ENCODE assay signal across 8 mouse cellular contexts in the genomic region with DNA sequence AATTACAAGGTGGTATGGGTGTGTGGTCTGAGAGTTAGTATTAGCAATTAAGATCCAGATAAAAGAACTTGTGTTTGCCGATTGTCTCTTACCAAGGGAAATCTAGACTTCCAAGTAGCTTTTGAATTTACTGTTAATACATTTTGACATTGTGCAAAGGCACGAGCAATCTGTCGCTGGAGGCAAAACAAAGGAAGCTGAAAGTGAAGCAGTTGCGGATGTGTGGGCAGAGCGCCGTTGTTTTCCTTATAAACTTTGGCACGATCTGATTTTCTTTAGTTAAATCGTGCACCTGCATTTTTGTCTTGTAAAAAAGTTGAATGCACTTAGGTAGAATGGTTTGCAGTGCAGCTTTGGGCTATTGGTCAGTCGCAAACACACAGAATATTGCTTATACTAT. TPM values are rescaled to one million over a fixed set of nuclear protein-coding genes. Genes with fewer than 3 reads are reported as not detected.
DNase-seq lines count a peak whose midpoint lies in the region; ATAC-seq lines count a peak whose summit lies in the region.

No protein-coding gene starts in this region.

- H3K9me3 ChIP-seq in hindbrain, embryonic 16.5 days (ENCODE audit: control insufficient read depth, low read length): no peaks in the 10 kb centered on the region
- H3K9me3 ChIP-seq in midbrain, embryonic 15.5 days: no peaks in the 10 kb centered on the region

- DNase-seq in layer of hippocampus, adult 18-20 months (ENCODE audit: low spot score in 2 of 2): peak; percentile 30 to 67
- no peak for DNase-seq in layer of hippocampus, postnatal 25 days (ENCODE audit: extremely low spot score in 1 of 2, low spot score in 1 of 2)
- peak; percentile 45 for DNase-seq in brain, adult 2 months (ENCODE audit: low read depth, low spot score)
- no peak for DNase-seq in ovary, adult 18-20 months (ENCODE audit: low spot score)
- DNase-seq in kidney, postnatal 4 days: no peak
- no peak for DNase-seq in spleen, postnatal 14 days (ENCODE audit: low spot score in 2 of 2)

- 40% methylated on average over 9 of the region's 9 CpGs for WGBS in hindbrain, embryonic 16.5 days
- WGBS in midbrain, embryonic 15.5 days: 38% methylated on average over 9 of the region's 9 CpGs

- H3K9ac ChIP-seq in hindbrain, embryonic 16.5 days (ENCODE audit: low read depth, low read length): peak overlapping the region; percentile 84
- H3K9ac ChIP-seq in midbrain, embryonic 15.5 days: peak overlapping the region; percentile 73

- H3K36me3 ChIP-seq in hindbrain, embryonic 16.5 days (ENCODE audit: control insufficient read depth, insufficient read depth, low read length): peaks cover 9% of the 10 kb centered on the region; the same call in 1 of the 2 replicates
- H3K36me3 ChIP-seq in midbrain, embryonic 15.5 days (replicated peaks): peaks cover 12% of the 10 kb centered on the region

- H3K27me3 ChIP-seq in hindbrain, embryonic 16.5 days (replicated peaks; ENCODE audit: control insufficient read depth, insufficient read depth, low read length): no peaks in the 10 kb centered on the region
- no peaks in the 10 kb centered on the region for H3K27me3 ChIP-seq in midbrain, embryonic 15.5 days (replicated peaks)

- H3K4me3 ChIP-seq in hindbrain, embryonic 16.5 days (ENCODE audit: low read length): peak overlapping the region; percentile 67
- H3K4me3 ChIP-seq in midbrain, embryonic 15.5 days: peak overlapping the region; percentile 56

- H3K4me1 ChIP-seq in hindbrain, embryonic 16.5 days (ENCODE audit: control insufficient read depth, insufficient read depth, low read depth, low read length): peaks cover 19% of the 10 kb centered on the region
- peaks cover 25% of the 10 kb centered on the region for H3K4me1 ChIP-seq in midbrain, embryonic 15.5 days

- peak overlapping the region; percentile 91 for H3K27ac ChIP-seq in hindbrain, embryonic 16.5 days (ENCODE audit: low read depth, low read length)
- peak overlapping the region; percentile 89 for H3K27ac ChIP-seq in midbrain, embryonic 15.5 days

- peak overlapping the region; percentile 69 for H3K4me2 ChIP-seq in hindbrain, embryonic 16.5 days (ENCODE audit: low read length)
- peak overlapping the region; percentile 64 for H3K4me2 ChIP-seq in midbrain, embryonic 15.5 days

- no peak for ATAC-seq in hindbrain, embryonic 16.5 days
- peak; percentile 6 for ATAC-seq in midbrain, embryonic 15.5 days (replicated peaks)

RNA-seq across cellular contexts. Expression of a gene that starts 40.6 kb away (rescaled TPM):
- total RNA-seq in layer of hippocampus, adult 18-20 months (2021): 10 to 100 TPM; 27.9 to 33.1 TPM
- total RNA-seq in layer of hippocampus, postnatal 25 days (2021): 10 to 100 TPM; 35.2 to 40.9 TPM
- 67.5 and 72.3 TPM in 2 replicates for polyA plus RNA-seq in hindbrain, embryonic 16.5 days (2015; fragmentation: Nextera tagmentation; extraction: Ambion mirVana)
- 88.4 and 96.0 TPM in 2 replicates for polyA plus RNA-seq in midbrain, embryonic 15.5 days (2015; fragmentation: Nextera tagmentation; extraction: Ambion mirVana)

Comparison
In these comparisons a context has a peak if more than half of its experiments do, and no peak if none do; other contexts are left out.
1. DNase-seq: peak in layer of hippocampus, adult 18-20 months (2 of 2) and brain, adult 2 months (single experiment); none in layer of hippocampus, postnatal 25 days (0 of 2), ovary, adult 18-20 months (single experiment), kidney, postnatal 4 days (0 of 2) and spleen, postnatal 14 days (0 of 2).